Mouse (Mus musculus): Measurements from ENCODE around the gene Tgm2.

The Tgm2 gene

DNA sequence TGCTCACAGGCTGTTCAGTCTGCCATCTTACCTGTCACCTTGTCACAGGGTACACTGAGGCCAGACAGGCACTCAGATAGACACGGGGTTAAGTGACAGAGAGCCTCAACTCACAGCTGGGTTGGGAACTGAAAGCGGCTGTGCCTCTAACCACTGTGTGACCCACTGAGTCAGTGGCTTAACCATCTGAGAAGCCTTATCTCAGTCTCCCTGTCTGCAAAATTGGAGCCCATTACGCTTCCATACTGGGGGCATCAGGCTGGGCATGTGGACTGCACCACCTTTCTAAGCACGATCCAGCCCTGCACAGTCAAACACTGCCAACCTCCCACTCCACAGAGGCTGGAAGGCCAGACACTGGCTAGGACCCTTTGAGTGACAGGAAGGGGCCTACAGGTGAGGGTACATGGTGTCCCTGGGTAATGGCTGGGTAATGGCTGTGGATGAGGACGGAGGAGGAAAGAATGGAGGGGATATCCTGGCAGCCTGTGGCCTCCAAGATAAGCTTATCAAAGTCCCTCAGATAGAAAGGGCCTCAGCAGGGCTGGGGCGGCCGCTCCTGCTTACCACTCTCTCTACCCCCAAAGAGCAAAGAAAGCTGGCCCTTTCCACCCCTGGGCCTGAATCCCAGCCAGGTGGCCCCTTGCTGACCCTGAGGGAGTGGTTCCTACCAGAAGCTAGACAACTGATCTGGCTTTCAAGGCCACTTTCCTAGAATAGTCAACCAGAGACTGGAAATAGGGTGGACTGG lies 4.4 kb downstream of the Tgm2 start:
- intact Hi-C loops (cut with DNase I), result no loop called here

- intact Hi-C loops (cut with DNase I), result no loop called here
Observed at GRCm38 (mm10) chr2:158141271-158141670, 5.0 kb downstream of the Tgm2 start.

DNA sequence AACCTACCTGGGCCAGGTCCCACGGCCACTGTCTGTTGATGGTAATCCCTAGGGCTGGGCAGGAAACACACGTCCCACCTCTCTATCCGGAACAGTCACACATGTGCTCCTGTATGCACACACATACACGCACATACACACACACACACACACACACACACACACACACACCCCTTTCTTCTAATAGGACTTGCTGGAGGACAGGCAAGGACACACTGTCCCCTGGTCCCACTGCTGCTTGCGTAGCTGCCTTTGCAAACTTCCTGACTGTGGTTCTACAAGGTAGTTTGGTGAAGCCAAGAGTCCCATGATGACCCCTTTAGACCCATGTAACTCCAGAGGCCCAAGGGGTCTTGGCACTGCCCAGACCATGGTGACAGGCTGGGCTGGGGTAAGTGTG lies 5.6 kb downstream of the Tgm2 start:
- intact Hi-C loops (cut with DNase I), result no loop called here

GRCm38 (mm10) chr2:158139628-158140027 lies 6.6 kb downstream of the Tgm2 start:
- intact Hi-C loops (cut with DNase I), result no loop called here

DNA sequence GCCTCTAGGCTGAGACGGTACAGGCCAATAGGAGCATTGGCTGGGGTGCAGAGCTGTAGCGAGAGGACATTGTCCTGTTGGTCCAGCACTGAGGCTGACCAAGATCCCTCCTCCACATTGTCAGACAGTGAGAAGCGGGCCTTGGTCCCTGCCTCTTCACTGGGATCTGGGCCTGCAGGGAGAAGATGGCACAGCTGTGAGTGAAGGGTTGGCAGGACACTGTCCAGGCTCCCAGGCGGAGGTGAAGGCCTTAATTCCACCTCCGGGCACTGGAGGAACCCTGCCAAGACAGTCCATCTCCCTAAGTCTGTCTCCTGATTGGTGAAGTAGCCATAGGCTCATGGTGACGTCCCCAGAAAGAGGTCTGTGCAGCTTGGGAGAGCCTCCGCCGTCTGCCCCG lies 7.5 kb downstream of the Tgm2 start:
- intact Hi-C loops (cut with DNase I), result no loop called here

DNA sequence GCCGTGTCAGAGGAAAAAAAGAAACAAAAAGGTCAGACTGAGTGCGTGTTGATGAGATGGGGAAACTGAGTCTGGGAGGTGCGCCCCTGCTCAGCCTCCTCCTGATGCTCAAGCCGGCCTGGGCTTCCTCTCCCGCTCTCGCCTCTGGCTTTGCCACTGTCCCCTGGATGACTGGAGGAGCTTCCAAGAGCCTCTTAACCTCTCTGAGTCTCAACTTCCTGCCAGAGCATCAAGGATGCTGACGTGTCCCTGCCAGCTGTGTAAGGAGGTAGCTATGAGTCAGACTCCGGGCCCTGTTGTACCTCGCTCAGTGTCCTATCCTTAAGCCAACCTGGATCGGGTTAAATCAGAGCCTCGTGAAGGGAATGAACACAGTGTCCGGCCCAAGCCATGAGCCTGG lies 8.5 kb downstream of the Tgm2 start:
- intact Hi-C loops (cut with DNase I), result no loop called here

DNA sequence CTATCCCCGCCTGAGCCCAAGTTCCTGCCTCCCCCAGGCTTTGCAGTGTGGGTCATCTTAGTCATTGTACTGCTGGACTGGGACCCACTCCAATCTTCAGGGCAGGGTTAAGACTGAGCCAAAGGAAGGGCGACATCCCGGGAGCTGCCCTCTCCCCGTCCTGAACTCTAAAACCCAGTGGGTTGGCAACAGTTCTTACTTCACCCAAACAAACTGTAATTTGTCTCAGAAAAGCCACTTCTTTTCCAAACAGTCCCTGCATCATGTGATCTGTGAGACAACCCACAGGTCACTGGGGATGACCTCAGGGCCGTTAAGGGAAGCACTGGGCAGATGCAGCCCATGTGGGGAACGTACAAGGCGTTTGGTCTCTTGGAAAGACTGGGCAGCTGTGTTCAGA lies 10.0 kb downstream of the Tgm2 start:
- intact Hi-C loops (cut with DNase I), result no loop called here

DNA sequence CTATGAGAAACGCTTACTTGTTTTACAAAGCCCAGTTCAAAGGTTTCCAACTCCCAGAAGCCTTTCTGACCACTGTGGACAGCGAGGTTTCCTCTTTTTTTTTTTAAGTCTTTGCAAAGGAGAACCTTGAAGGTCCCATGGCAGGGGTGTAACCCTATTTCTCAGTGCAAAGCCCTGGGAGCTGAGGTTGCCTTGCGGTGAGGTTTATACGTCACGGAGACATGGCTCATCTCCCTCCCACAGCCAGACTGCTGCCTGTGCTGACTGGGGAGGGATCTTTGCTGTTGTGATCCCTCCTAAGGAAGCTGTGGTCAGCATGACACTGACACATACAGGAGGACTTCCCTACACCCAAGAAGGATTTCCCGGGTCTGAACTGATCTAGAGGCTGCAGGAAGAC lies 13.2 kb downstream of the Tgm2 start:
- intact Hi-C loops (cut with DNase I), result no loop called here

GRCm38 (mm10) chr2:158132320-158132719 lies 13.9 kb downstream of the Tgm2 start:
- intact Hi-C loops (cut with DNase I), result no loop called here

- intact Hi-C loops (cut with DNase I), result no loop called here
Observed at GRCm38 (mm10) chr2:158131197-158131835, 14.9 kb downstream of the Tgm2 start.

DNA sequence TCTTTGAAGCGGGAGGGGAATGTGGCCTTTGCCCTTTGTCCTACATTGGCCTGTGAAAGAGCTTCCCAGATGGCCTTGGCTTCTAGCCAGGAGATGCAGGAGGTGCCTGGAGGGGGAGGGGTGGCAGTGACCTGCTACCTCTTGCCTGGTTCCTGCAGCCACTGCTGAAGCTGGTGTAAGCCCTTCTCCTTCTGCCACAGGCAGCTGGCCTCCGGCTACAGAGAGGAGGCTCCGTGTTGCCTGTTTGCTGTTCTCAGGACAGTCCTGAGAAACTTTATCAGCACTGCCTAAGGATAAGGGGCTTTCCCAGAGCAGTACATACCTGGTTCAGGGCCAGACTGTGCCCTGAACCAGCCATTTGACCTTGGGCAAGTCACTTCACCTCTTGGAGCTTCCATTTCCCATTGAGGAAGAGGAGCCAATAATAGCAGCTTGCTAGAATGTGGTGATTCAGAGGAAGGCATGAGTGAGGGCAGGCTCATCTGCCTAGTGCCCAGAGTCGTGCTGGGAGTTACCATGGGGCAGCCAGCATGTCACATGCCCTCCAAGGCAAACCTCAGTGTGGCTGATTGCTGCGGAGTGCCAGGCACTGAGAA lies 15.7 kb downstream of the Tgm2 start:
- intact Hi-C loops (cut with DNase I), result no loop called here

DNA sequence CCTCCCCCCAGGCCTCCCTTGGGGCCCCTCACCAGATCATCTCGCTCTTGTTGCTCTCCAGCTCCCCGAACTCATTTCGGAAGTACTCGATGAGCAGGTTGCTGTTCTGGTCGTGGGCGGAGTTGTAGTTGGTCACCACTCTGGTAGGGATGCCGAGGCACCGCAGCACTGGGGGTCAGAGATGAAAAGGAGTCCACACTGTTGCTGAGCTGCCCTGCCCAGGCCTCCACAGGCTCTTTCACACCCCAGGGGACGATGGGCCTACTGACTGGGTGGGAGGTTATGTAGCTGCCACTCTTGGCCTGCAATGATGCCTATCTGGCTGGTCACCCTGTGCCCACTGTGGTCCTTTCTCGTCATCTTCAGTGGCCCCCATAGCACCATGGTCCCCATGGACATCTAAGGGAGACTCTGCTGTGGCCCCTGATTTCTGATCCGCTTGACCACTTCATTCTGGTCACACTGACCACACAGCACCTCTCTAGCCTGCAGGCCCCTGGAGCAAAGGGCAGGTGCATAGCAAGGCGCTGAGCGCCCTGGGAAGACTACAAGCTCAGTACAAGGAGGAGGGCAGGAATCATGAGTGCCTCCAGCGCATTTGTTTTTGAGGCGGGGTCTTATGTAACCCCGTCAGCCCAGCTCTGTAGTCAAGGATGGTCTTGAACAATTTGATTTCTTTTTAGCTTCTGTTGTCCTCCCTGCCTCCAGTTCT lies 16.8 kb downstream of the Tgm2 start:
- intact Hi-C loops (cut with DNase I), result no loop called here

- intact Hi-C loops (cut with DNase I), result no loop called here
Observed at GRCm38 (mm10) chr2:158128461-158129130, 17.6 kb downstream of the Tgm2 start.

DNA sequence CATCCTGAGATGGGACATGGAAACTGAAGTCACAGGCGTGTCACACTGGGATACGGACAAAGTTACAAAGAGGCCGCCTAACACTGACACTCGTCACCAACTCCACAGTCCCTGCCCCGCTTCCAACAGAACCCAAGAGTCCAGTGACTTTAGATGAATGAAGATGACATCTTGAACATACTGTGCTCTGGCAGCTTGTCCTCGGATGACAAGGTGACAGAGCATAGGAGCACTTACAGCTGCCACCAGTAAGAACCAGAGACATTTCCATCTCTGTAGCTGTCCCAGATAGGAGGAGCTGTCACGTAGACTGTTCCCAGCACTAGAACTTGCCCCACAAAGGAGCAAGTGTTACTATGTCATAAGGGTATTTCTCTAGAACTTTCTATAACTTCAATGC lies 18.4 kb downstream of the Tgm2 start:
- intact Hi-C loops (cut with DNase I), result no loop called here

DNA sequence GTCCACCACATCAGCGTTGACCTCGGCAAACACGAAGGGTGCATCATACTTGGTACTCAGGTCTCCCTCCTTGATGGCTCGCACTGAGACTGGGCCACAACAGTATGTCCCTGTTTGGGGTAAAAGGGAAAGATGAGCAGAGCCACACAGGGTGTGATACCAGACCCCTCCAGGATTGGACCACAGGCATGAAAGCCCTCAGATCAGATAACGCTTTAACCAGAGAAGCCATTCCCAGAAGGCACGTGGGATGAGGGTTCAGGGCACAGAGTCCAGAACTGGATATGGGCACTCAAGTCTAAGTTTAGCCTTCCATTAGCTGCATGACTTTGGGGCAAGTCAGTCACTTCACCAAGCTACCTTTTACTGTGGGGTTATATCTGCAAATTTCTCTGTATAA lies 19.0 kb downstream of the Tgm2 start:
- intact Hi-C loops (cut with DNase I), result no loop called here

GRCm38 (mm10) chr2:158122814-158123213 lies 23.4 kb downstream of the Tgm2 start:
- intact Hi-C loops (cut with DNase I), result no loop called here

GRCm38 (mm10) chr2:158121645-158122326 lies 24.4 kb downstream of the Tgm2 start:
- intact Hi-C loops (cut with DNase I), result no loop called here

GRCm38 (mm10) chr2:158120868-158121267 lies 25.4 kb downstream of the Tgm2 start:
- intact Hi-C loops (cut with DNase I), result no loop called here

DNA sequence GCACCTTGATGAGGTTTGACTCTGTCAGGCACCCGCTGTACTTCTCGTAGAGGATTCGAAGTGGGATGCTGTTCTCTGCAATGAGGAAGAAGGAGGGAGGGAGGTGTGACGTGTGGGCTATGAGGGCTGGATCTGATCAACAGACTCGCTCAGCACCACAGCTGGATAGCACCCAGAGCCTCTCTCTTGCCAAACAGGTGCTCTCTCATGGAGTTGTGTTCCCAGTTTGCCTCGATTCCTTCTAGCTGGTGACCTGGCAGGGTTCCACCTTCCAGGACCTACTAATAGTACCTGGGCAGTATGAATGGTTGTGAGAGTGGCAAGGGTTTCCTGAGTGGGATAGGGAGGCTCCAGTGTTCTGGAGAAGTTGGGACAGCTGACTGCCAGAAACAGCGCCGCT lies 26.0 kb downstream of the Tgm2 start:
- intact Hi-C loops (cut with DNase I), result no loop called here

GRCm38 (mm10) chr2:158119145-158119544 lies 27.1 kb downstream of the Tgm2 start:
- intact Hi-C loops (cut with DNase I), result no loop called here

DNA sequence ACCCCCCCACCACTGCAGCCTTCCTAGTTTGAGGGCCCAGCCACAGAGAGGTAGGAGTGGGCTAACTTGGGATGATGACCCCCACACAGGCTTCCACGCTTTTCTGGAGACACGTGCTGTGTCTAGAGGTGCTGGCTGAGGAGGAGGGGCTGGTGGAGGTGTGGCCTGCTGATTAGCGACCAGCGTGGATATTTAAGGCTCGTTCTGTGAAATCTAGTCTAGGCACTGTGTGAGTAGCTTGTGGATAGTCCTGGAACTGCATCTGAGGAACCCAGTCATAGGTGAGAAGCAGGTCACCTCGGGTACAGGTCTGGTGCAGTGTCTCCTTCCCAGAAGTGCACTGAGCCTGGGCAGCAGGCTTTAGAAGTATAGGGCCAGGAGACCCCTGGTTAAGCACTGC lies 29.6 kb downstream of the Tgm2 start:
- intact Hi-C loops (cut with DNase I), result no loop called here

Data from adrenal gland (tissue).